Mouse (Mus musculus) gastrocnemius, postnatal 14 days (tissue): ENCODE data around the gene Olfr1495. TPM values are rescaled to one million over a fixed set of nuclear protein-coding genes. Genes with fewer than 3 reads are reported as not detected.
"Not testable (repeated sequence)": the region's sequence is repeated elsewhere in the genome, so short reads cannot be mapped to it uniquely, and the experiment has no call there.

Experiments
- DNase-seq: peaks from one replicate; pipeline ENCODE4 v3.0.0; 2021; ENCODE audit warnings: mixed read lengths
- intact Hi-C: fragments of 180-260 bp; cut with DNase I; formaldehyde crosslinking; loops from one replicate; pipeline ENCODE4 v1.15.1; 2025; ENCODE audit warnings: low total_unique reads
- long read RNA-seq, 2 experiments: library from polyadenylated mRNA; stranded (forward); transcript quantifications; one replicate each; pipeline ENCODE4 v2.0.0; 2021
- total RNA-seq, 2 experiments: library from RNA; stranded (reverse); gene quantifications; 2 replicates each; pipeline ENCODE4 v1.2.3; 2021

The Olfr1495 gene
- total RNA-seq: not detected
- long read RNA-seq, experiment 1: 0 reads
- long read RNA-seq, experiment 2: 0 reads

DNA sequence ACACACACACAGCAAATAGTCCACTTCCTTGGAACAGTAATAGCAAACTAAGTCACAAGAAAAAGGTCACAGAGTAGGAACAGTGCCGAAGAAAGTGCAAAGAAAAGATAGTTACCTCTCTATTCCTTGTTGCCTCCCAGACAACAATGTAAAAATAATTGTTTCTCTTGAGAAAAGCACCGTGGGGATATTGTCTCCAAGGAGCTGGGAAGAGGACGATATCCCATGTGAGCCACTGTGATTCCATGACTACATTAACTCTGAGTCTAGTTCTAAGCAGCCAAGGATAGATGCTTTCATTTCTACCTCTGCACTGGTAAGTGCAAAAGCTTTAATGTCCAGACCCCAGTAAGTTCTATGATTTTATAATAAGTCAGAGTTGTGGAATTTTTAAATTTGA, at the start of gene Olfr1495:
Gene Olfr1495, plus strand, starts transcription at position 301 of the 400 bp plus-strand sequence.
- DNase-seq: no peak
- intact Hi-C loops: no loop called here

DNA sequence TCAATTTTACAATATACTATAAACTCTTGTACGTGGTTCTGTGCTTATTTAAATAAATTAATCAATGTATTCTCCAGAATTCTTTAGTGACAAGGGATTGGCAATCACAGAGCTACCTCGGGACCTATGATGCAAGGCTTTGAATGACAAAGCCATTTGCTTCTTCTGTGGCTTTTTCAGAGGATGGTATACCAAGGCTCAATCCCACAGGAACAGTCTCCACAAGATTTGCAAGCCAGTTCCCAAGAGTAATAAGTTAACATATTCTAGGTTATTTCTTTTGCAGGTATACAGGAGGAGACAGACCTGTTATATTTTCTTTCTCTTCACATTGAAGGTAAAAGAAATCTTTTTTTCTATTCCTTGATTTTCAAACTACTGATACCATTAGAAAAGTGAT, 41.4 kb upstream of the Olfr1495 start, which contains the start of gene Olfr1493-ps1:
Gene Olfr1493-ps1, plus strand, starts transcription at position 301 of the 400 bp plus-strand sequence.
- intact Hi-C loops: no loop called here
- no peak for DNase-seq

DNA sequence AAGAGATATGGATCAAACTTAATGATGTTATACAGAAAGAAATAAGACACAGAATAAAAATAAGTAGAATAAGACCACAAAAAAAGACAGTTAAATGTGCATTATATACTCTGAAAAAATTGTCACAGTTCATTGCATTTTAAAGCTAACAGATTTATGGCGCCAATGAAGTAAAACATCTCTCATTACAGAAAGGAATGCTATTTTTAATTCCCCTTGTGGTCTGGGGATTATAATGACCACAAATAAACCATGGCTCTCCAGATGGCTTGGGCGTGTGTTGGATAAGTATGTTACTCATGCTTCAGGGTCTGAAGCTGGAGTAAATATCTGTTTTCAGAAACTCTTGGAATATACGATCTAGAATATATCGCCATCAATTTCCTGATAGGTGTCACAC, 25.0 kb upstream of the Olfr1495 start, which contains the start of gene Olfr1494:
Gene Olfr1494, plus strand, starts transcription at position 301 of the 400 bp plus-strand sequence.
- DNase-seq: no peak
- intact Hi-C loops: no loop called here

DNA sequence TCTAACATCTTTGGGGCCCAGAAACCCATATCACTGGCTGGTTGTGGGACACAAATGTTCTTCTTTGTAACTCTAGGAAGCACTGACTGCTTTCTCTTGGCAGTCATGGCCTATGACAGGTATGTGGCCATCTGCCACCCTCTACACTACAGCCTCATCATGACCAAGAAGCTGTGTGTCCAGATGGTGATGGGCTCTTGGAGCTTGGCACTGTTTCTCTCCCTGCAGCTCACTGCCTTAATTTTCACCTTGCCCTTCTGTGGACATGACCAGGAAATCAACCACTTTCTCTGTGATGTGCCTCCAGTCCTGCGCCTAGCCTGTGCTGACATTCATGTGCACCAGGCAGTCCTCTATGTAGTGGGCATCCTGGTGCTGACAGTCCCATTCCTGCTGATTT, 15.0 kb upstream of the Olfr1495 start:
- DNase-seq: no peak
- intact Hi-C loops: no loop called here

DNA sequence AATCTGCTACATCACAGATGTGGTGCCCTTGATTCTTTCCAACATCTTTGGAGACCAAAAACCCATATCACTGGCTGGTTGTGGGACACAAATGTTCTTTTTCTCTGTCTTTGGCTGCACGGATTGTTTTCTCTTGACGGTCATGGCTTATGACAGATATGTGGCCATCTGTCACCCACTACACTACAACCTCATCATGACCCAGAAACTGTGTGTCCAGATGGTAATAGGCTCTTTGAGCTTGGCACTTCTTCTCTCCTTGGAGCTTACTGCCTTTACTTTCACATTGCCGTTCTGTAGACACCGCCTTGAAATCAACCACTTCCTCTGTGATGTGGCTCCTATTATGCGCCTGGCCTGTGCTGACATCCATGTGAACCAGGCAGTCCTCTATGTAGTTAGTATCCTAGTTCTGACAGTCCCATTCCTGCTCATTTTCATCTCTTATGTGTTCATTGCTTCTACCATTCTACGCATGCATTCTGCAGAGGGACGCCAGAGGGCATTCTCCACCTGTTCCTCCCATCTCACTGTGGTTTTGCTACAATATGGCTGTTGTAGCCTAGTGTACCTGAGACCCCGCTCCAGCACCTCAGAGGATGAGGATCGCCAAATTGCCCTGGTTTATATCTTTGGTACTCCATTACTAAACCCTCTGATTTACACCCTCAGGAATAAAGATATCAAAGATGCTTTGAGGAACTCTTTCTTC, 4.3 kb downstream of the Olfr1495 start:
- no peak for DNase-seq
- intact Hi-C loops: no loop called here

DNA sequence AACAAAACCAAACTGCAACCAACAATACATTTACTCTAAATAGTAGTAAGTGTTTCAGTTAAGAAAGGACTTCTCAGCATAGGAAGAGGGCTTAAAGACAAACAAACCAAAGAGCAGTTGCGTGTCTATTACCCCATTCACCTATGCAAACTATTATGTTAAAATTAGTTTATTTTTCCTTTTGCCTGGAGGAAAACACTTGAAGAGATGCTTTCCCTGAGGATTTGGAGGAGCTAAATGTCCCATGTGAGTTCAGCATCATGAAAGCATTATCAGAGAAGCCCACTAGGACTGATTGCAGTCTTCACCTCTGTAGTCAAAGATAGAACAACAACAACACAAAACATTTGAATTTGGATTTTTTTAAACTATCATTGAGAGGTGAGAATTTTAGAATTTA, 13.2 kb downstream of the Olfr1495 start, which contains the start of gene Olfr1496:
Gene Olfr1496, plus strand, starts transcription at position 301 of the 400 bp plus-strand sequence.
- no peak for DNase-seq
- intact Hi-C loops: no loop called here

DNA sequence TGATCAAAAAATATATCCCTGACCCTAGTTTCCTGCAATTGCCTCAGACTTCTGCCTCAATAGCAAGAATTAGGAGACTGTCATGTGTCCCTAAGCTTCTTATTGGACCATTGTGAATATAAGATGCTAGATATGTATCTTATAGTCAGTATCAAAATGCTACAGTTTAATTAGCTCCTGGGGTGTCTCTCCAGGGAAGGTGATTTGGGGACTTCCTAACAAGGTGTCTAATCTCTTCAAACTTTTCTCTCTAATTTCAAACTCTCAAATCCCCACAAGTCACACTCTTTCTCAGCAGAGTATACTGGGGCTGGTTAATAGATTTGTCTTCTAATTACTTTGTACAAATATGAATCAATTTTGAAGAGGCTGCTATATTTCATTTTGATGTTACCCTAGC, 33.7 kb downstream of the Olfr1495 start, which contains the start of gene Olfr1497:
Gene Olfr1497, minus strand, starts transcription at position 101 of the 400 bp plus-strand sequence.
- intact Hi-C loops: no loop called here
- DNase-seq: no peak

DNA sequence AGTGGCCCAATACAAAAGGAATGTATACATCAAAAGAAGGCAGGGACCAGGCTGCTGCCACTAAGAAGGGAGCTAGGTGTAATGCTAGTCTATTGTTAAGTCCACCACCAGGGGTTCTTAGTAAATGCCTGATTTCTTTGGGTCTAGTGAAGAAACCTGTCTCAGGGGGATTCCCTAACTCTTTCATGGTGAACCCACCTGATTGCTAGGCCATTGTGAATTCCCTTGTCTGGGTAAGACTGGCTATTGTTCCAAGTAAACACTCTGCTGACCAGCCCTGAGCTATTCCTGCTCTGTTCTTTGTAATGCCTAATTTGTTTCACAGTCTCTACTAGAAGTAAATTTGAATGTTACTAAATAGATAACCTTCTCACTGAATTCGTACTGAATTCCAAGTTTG, 41.1 kb downstream of the Olfr1495 start:
- DNase-seq, intact Hi-C loops: not testable (repeated sequence)

DNA sequence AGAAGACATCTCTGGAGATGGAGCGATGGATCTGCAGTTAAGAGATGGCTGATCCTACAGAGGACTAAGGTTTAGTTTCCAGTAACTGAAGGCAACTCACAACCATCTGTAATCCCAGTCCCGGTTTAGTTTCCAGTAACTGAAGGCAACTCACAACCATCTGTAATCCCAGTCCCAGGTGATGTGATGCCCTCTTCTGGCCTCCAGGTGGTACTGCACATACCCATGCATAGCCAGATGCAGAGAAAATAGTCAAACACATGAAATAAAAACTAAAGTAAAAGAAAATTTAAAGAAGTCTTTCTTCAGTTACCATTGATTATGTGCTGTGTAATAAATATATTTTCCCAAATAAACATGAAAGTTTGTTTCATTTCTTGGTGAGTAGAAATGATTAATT, 48.4 kb downstream of the Olfr1495 start:
- DNase-seq: no peak
- intact Hi-C loops: loop anchor here (10.0 kb wide), 1 partner anchor 1288 kb away; no protein-coding TSS in a partner anchor

DNA sequence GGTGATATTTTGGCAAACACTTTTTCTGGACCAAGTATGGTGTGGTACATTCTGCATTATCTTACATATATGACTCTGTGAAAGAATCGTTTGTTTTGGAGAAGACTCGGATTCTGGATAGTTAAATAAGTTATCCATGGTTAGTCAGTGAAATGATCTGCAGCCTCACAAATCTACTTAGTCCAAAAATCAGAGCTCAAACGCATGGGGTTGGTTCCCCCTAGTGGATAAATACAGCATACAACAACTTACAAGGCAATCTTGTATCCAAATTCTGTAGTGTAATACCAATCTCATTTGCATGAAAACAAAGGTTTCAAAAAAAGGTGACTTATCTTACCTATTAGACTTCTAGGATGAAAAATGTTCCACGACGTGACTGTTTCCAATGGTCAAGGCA, 54.4 kb downstream of the Olfr1495 start:
- intact Hi-C loops: loop anchor here (10.0 kb wide), 1 partner anchor 1294 kb away; no protein-coding TSS in a partner anchor
- no peak for DNase-seq

DNA sequence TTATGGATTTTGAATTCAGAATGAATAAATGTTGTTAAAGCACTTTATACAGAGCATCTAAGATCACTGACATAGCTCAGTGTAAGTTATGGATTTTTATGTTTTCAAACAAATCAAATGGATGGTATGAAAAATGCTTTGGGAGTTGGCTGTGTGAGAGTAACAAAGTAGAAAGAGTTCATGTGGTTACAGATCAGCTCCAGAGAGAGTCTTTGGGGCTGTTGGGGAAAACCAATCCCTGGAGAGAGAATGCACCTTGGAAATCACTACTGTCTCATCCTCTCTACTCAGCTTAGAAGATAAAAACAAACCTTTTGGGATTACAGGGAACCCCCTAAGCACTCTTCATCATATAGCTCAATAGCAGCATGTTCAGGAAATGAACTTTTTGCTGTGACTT, 54.9 kb downstream of the Olfr1495 start, which contains the start of gene Olfr1499:
Gene Olfr1499, minus strand, starts transcription at position 101 of the 400 bp plus-strand sequence.
- intact Hi-C loops: loop anchor here (10.0 kb wide), 1 partner anchor 1295 kb away; no protein-coding TSS in a partner anchor
- DNase-seq: no peak

Other genes with a start within 250 kb of the Olfr1495 start
- gene Olfr1480, start 236.7 kb upstream of the Olfr1495 start, total RNA-seq: not detected
- not detected for gene Olfr1484, start 181.1 kb upstream of the Olfr1495 start, total RNA-seq
- not detected for gene Olfr1487, start 147.2 kb upstream of the Olfr1495 start, total RNA-seq
- gene Olfr1489, start 133.0 kb upstream of the Olfr1495 start, total RNA-seq: not detected
- gene Olfr1490, start 113.5 kb upstream of the Olfr1495 start, total RNA-seq: not detected
- not detected for gene Olfr1491, start 67.3 kb upstream of the Olfr1495 start, total RNA-seq
- gene Olfr1493-ps1, start 41.3 kb upstream of the Olfr1495 start, total RNA-seq: not detected
- not detected for gene Olfr1494, start 24.9 kb upstream of the Olfr1495 start, total RNA-seq
- gene Olfr1496, start 13.3 kb downstream of the Olfr1495 start, total RNA-seq: not detected
- not detected for gene Olfr1497, start 33.6 kb downstream of the Olfr1495 start, total RNA-seq
- gene Olfr1499, start 54.8 kb downstream of the Olfr1495 start, total RNA-seq: not detected
- gene Olfr1500, start 65.9 kb downstream of the Olfr1495 start, total RNA-seq: not detected
- gene Olfr1501, start 86.1 kb downstream of the Olfr1495 start, total RNA-seq: not detected
- not detected for gene Olfr1502, start 97.2 kb downstream of the Olfr1495 start, total RNA-seq
- not detected for gene Olfr1504, start 133.3 kb downstream of the Olfr1495 start, total RNA-seq
- gene Olfr1505, start 148.9 kb downstream of the Olfr1495 start, total RNA-seq: not detected